Mouse (Mus musculus) midbrain, embryonic 14.5 days (tissue): ENCODE data around the gene Tuba4a. TPM values are rescaled to one million over a fixed set of nuclear protein-coding genes. Genes with fewer than 3 reads are reported as not detected.

Source experiments
- ATAC-seq: fragments of 200-750 bp; cut with Nextera tagmentation; 2 replicates; pipeline ENCODE4 v1.8.0; 2017; ENCODE audit warnings: moderate number of reproducible peaks, moderate library complexity; ENCODE audit not compliant: low FRiP score, low TSS enrichment
- DNase-seq: peaks from one replicate; pipeline ENCODE4 v3.0.0-alpha.2; 2015
- H3K27ac ChIP-seq: fragments of 300-500 bp; sonication (generic); replicated peaks from 2 replicates; pipeline ENCODE4 v1.5.1; 2014; ENCODE audit warnings: mild to moderate bottlenecking, low read depth, low read length, moderate library complexity
- H3K27me3 ChIP-seq: fragments of 300-500 bp; sonication (generic); 2 replicates; pipeline ENCODE4 v1.6.1; 2014; ENCODE audit warnings: low read length, control low read depth, mixed read lengths; ENCODE audit not compliant: control insufficient read depth, insufficient read depth
- H3K36me3 ChIP-seq: fragments of 300-500 bp; sonication (generic); 2 replicates; pipeline ENCODE4 v1.6.1; 2014; ENCODE audit warnings: low read length, control low read depth; ENCODE audit not compliant: control insufficient read depth, insufficient read depth
- H3K4me1 ChIP-seq: fragments of 300-500 bp; sonication (generic); 2 replicates; pipeline ENCODE4 v1.6.1; 2014; ENCODE audit warnings: mild to moderate bottlenecking, antibody characterized with exemption, low read length, control low read depth; ENCODE audit not compliant: control insufficient read depth, insufficient read depth
- H3K4me2 ChIP-seq: fragments of 300-500 bp; sonication (generic); 2 replicates; pipeline ENCODE4 v1.6.1; 2014; ENCODE audit warnings: mild to moderate bottlenecking, low read length, moderate library complexity
- H3K4me3 ChIP-seq: fragments of 300-500 bp; sonication (generic); replicated peaks from 2 replicates; pipeline ENCODE4 v1.5.1; 2014; ENCODE audit warnings: low read depth, low read length
- H3K9ac ChIP-seq: fragments of 300-500 bp; sonication (generic); replicated peaks from 2 replicates; pipeline ENCODE4 v1.6.1; 2014; ENCODE audit warnings: mild to moderate bottlenecking, low read length, moderate library complexity
- H3K9me3 ChIP-seq: fragments of 300-500 bp; sonication (generic); 2 replicates; pipeline ENCODE4 v1.6.1; 2016; ENCODE audit warnings: low read length, control low read depth, mixed read lengths; ENCODE audit not compliant: control insufficient read depth
- WGBS: fragments of 180-500 bp; shearing (Covaris S2); extraction: QIAGEN DNeasy Blood & Tissue Kit; methylation state at CpG from one replicate; pipeline ENCODE4 v1.1.7; 2014; 5-methylcytosine and 5-hydroxymethylcytosine counted together
- polyA plus RNA-seq: library from polyadenylated mRNA; unstranded; fragments of >200 nt; fragmentation: Nextera tagmentation; extraction: Ambion mirVana; gene quantifications from 2 replicates; pipeline ENCODE4 v1.2.1, GENCODE M21; 2014

Tuba4a gene
- 4.2 and 6.4 TPM in 2 replicates for polyA plus RNA-seq

DNA sequence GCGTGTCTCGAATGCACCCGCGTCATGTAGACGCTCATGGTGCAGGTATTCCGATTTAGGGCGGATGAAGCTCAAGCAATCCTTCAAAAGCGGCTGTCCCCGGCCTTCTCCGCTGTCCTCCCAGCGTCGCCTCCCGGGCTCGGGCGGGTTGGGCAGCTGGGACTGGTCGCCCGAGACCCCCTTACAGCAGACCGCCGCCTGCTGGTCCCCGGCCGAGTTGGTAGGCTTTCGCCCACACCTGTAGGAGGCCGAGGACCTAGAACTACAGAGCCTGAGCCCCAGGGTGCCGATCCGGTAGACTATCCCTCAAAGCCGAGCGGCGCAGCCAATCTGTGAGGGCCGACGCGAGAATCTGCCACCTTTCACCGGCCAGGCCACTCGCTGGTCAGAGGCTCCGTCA is at the start of gene Tuba4a:
Gene Tuba4a, minus strand, starts transcription at position 335 of the 400 bp plus-strand sequence.
- peaks cover 17% of the 10 kb centered on the region for H3K4me1 ChIP-seq
- ATAC-seq: peak; percentile 56
- H3K27ac ChIP-seq: no peak within 1 kb of the TSS
- under 1% methylated on average over 34 of the region's 34 CpGs for WGBS
- H3K27me3 ChIP-seq: peaks cover 46% of the 10 kb centered on the region
- H3K9me3 ChIP-seq: no peaks in the 10 kb centered on the region
- H3K4me3 ChIP-seq: peak within 1 kb of the TSS; percentile 52
- H3K36me3 ChIP-seq: peaks cover 9% of the 10 kb centered on the region
- peak; percentile 62 for DNase-seq
- peak within 1 kb of the TSS; percentile 97 for H3K4me2 ChIP-seq
- peak within 1 kb of the TSS; percentile 62 for H3K9ac ChIP-seq

DNA sequence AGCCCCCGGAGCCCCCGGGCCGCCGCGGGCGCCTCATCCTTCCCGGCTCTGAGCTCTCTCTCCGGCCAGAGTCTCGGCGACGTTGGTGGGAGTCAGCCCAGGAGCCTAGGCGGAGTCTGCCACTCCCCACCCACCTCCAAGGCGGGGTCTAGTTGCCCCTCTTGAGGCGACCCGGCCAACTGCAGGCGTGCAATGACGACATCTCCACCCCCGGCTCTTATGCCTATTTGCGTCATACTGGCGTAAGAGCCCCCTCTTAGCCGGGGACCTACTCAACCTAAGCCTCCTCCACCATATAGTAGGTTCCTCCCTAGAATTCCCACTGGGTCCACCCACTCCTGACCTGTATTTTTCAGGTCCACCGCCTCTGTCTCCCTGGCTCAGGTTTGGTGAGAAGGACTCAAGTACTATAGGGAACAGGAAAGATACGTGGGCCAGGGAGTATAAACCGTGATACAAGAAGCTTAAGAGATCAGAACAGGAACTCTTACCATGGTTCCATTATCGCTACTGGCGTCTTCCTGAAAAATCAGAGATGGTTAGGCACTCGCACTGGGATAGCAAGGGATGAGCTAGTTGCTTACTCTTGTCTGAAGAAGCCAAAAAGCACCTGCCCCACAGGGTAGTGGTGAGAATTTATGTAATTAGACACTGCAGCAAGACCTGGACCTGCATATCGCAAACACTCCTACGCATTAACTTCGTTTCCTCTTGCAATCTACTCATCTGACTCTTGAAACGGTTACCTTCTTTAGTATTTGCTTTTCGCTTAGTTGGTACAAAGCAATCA is 44.6 kb upstream of the Tuba4a start, which contains the start of gene Ptprn:
Gene Ptprn, minus strand, starts transcription at position 412 of the 790 bp plus-strand sequence.
- peak; percentile 78 for ATAC-seq
- peak within 1 kb of the TSS; percentile 71 for H3K4me2 ChIP-seq
- peaks cover 27% of the 10 kb centered on the region; the same call in 1 of the 2 replicates for H3K27me3 ChIP-seq
- peak within 1 kb of the TSS; percentile 14; the same call in 1 of the 2 replicates for H3K27ac ChIP-seq
- peak within 1 kb of the TSS; percentile 55 for H3K9ac ChIP-seq
- no peaks in the 10 kb centered on the region for H3K9me3 ChIP-seq
- H3K4me1 ChIP-seq: 0 out of 2 replicates have a peak, but pooled peaks cover 5% of the 10 kb centered on the region
- DNase-seq: peak; percentile 75
- WGBS: 12% methylated on average over 32 of the region's 32 CpGs
- H3K4me3 ChIP-seq: peak within 1 kb of the TSS; percentile 50
- H3K36me3 ChIP-seq: no peaks in the 10 kb centered on the region

DNA sequence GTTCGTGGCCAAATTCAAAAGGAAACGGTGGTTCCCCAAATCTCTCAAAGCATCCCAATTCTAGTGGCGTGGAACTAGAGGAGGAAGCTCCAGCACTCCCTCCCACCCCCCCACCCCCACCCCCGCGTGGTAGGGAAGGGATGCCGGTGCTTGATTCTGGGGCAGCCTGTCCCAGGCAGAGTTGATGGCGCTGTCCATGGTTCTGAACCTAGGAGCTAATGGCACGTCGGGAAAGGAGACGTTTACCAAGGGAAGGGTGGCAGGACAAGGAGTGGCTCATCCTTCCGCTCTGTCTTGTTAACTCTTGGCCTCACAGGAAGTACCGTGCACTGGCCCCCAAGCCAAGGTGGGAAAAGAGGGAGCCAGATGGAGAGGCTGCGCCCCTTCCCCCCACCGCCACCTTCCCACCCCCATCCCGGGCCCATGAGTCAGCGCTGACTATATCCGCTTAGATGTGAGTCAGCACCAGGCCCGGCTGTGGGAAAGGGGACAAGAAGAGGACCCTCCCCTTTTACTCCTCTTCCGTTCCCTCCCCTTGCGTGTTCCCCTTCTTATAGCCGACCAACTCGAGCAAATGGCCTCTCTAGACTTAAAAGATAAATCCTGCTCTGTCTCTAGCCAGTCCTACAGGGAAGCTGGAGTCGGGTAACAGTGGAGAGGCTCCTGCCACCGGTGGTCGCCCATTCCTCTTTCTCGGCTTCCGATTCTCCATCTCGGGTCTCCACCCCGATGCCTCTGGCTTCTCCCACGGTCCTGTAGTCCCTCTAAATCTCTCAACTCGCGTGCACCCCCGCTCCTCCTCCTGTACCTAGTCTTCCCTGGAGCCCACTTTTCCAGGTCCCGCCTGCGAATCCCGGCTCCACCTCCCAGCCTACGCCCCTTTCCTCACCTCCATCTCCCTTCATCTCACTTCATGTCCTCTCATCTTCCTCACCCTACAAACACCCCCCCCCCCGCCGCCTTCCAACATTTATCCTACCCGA is 43.6 kb upstream of the Tuba4a start:
- Histone ChIP-seq H3K4me2 (peak overlapping the region; percentile 71), H3K4me3 (peak overlapping the region; percentile 50), H3K4me1 (0 out of 2 replicates have a peak, but pooled peaks cover 5% of the 10 kb centered on the region), H3K36me3 (no peaks in the 10 kb centered on the region), H3K9me3 (no peaks in the 10 kb centered on the region), H3K27me3 (peaks cover 27% of the 10 kb centered on the region; the same call in 1 of the 2 replicates), H3K9ac (peak overlapping the region; percentile 55), H3K27ac (peak overlapping the region; percentile 14; the same call in 1 of the 2 replicates)
- 2% methylated on average over 40 of the region's 40 CpGs for WGBS
- ATAC-seq: peak; percentile 53; the same call in 1 of the 2 replicates
- peak; percentile 71 for DNase-seq

DNA sequence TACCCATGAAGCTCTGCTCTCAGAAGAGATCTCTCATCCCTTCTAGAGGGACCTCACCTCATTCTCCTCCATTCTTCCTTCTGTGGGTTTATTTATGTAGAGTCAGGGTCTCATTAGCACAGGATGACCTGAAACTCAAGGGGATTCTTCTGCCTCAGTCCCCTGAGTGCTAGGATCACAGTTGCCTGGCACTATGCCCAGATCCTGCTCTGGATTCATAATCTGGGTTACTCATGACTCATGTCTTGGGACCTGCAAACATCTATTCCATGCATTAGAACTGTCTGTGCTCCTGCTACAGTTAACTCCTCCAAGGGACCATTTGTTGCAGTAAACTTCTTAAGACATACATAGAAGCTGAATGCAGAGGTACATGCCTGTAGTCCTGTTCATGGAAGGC is 41.6 kb upstream of the Tuba4a start:
- no peak for DNase-seq

DNA sequence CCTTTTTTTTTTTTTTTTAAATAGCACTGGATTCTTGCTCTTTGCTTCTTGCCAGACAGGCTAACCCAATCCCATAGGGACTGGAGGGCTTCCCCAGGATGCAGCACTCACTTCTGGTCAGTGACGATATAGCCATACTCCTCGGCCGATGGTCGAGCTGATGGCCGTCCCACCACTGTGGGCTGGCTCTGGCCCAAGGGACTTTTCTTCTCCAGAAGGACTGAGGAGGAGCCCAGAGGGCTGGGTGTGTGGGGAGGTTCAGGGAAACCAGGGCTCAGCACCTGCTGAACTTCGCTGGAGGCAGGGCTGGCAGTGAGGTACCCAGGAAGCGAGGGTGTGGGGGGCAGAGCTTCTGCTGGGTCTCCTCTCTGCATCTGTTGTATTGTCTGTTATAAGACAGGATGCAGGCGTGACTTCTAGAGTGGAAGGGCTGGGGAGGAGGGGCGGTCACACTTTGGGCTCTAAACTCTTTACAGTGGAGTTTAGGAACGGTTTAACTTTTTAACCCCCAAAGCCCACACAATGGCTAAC is 35.9 kb upstream of the Tuba4a start:
- Histone ChIP-seq H3K27me3 (no peaks in the 10 kb centered on the region), H3K27ac (no peak overlapping the region), H3K4me3 (no peak overlapping the region), H3K9ac (no peak overlapping the region), H3K36me3 (no peaks in the 10 kb centered on the region), H3K4me2 (no peak overlapping the region), H3K4me1 (no peaks in the 10 kb centered on the region; the same call in 1 of the 2 replicates), H3K9me3 (no peaks in the 10 kb centered on the region)
- no peak for ATAC-seq
- WGBS: 72% methylated on average over 10 of the region's 10 CpGs
- no peak for DNase-seq

More for the DNA sequence above, 41.6 kb upstream of the Tuba4a start:
- no peak overlapping the region for H3K9ac ChIP-seq
- no peaks in the 10 kb centered on the region for H3K9me3 ChIP-seq
- no peak for ATAC-seq
- H3K27ac ChIP-seq: no peak overlapping the region
- no peak overlapping the region for H3K4me2 ChIP-seq
- 0 out of 2 replicates have a peak, but pooled peaks cover 5% of the 10 kb centered on the region for H3K4me1 ChIP-seq
- H3K36me3 ChIP-seq: no peaks in the 10 kb centered on the region
- H3K27me3 ChIP-seq: peaks cover 27% of the 10 kb centered on the region; the same call in 1 of the 2 replicates
- H3K4me3 ChIP-seq: no peak overlapping the region

DNA sequence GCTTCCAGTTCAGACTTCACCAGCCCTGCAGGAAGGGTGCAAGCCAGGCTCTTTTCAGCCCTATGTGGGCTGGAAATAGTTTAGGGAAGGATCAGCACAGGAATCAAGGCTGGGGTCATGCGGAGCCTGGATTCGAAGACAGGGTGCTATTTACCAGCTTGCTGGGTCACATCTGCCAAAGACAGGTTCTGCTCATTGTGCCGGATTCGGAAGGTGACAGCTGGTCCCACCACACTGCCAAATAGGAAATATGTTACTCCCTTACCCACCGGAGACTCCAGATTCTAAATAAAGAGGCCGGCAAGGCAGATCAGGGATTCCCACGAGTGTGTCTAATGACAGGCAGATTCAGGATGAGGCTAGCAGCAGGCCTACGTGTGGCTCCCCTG is 35.0 kb upstream of the Tuba4a start:
- Histone ChIP-seq H3K9ac (no peak overlapping the region), H3K4me1 (no peaks in the 10 kb centered on the region; the same call in 1 of the 2 replicates), H3K4me3 (no peak overlapping the region), H3K4me2 (no peak overlapping the region), H3K36me3 (no peaks in the 10 kb centered on the region), H3K27ac (no peak overlapping the region), H3K9me3 (no peaks in the 10 kb centered on the region), H3K27me3 (no peaks in the 10 kb centered on the region)
- 58% methylated on average over 8 of the region's 8 CpGs for WGBS
- no peak for ATAC-seq
- no peak for DNase-seq

DNA sequence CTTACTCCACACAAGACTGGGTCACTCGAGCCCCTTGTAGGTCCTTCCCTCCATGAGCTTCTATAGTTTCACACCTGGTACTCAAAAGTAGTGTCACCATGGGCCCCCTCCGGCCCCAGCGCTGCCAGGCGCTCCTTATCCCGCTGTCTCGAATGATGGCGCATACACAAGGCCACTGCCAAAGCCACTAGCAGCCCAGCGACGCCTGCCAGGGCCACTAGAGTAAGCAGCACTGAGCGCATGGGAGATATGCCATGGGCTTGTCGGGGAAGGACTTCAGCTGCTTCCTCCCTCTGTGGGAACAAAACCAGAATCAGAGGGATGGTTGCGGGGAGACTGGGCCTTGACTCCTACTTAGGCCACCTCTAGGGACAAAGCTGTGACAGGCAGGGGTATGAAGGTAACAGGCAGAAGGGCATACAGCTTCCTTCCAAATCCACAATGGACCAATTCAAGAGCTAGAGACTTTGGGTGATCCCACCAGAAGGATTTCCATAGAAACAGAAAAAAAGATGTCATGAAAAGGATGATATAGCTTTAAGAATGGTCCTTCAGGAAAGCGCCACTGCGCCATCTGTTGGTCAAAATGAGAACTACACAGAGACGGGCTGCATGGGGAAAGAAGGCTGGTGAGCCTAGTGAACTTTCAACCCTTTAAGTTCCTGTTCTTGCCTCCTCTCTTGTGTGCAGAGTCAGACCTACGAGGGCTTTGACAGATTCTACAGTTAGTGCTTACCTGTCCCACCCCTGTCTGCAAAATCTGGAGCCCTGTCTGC is 34.4 kb upstream of the Tuba4a start:
- Histone ChIP-seq H3K9me3 (no peaks in the 10 kb centered on the region), H3K27me3 (no peaks in the 10 kb centered on the region), H3K4me2 (no peak overlapping the region), H3K36me3 (no peaks in the 10 kb centered on the region), H3K4me1 (no peaks in the 10 kb centered on the region; the same call in 1 of the 2 replicates), H3K9ac (no peak overlapping the region), H3K27ac (no peak overlapping the region), H3K4me3 (no peak overlapping the region)
- 67% methylated on average over 16 of the region's 16 CpGs for WGBS
- DNase-seq (peak; percentile 88), ATAC-seq (no peak)
